Mouse (Mus musculus) forebrain, embryonic 11.5 days (tissue): ENCODE measurements around the gene Lhfp. TPM values are rescaled to one million over a fixed set of nuclear protein-coding genes. Genes with fewer than 3 reads are reported as not detected.

Experiments used
- ATAC-seq: fragments of 200-750 bp; cut with Nextera tagmentation; replicated peaks from 2 replicates; pipeline ENCODE4 v1.8.0; 2017; ENCODE audit warnings: moderate TSS enrichment; ENCODE audit not compliant: low FRiP score
- DNase-seq: peaks from one replicate; pipeline ENCODE4 v3.0.0-alpha.2; 2017; ENCODE audit warnings: low spot score
- H3K27ac ChIP-seq: fragments of 300-500 bp; sonication (generic); 2 replicates; pipeline ENCODE4 v1.5.1; 2014; ENCODE audit warnings: low read depth, low read length
- H3K27me3 ChIP-seq: fragments of 300-500 bp; sonication (generic); 2 replicates; pipeline ENCODE4 v1.6.1; 2014; ENCODE audit warnings: mild to moderate bottlenecking, low read length, mixed read lengths; ENCODE audit not compliant: control insufficient read depth, insufficient read depth
- H3K36me3 ChIP-seq: fragments of 300-500 bp; sonication (generic); 2 replicates; pipeline ENCODE4 v1.6.1; 2014; ENCODE audit warnings: mild to moderate bottlenecking, low read length, moderate library complexity, mixed read lengths; ENCODE audit not compliant: control insufficient read depth, insufficient read depth
- H3K4me1 ChIP-seq: fragments of 300-500 bp; sonication (generic); replicated peaks from 2 replicates; pipeline ENCODE4 v1.6.1; 2014; ENCODE audit warnings: low read length, mixed read lengths; ENCODE audit not compliant: control insufficient read depth, insufficient read depth
- H3K4me2 ChIP-seq: fragments of 300-500 bp; sonication (generic); 2 replicates; pipeline ENCODE4 v1.6.1; 2014; ENCODE audit warnings: low read depth, mild to moderate bottlenecking, low read length, moderate library complexity, mixed read lengths; ENCODE audit not compliant: severe bottlenecking
- H3K4me3 ChIP-seq: fragments of 300-500 bp; sonication (generic); 2 replicates; pipeline ENCODE4 v1.5.1; 2014; ENCODE audit warnings: low read depth, low read length
- H3K9ac ChIP-seq: fragments of 300-500 bp; sonication (generic); 2 replicates; pipeline ENCODE4 v1.6.1; 2014; ENCODE audit warnings: low read length
- H3K9me3 ChIP-seq: fragments of 300-500 bp; sonication (generic); 2 replicates; pipeline ENCODE4 v1.6.1; 2016; ENCODE audit warnings: low read length, mixed read lengths; ENCODE audit not compliant: control insufficient read depth
- WGBS: fragments of 180-500 bp; shearing (Covaris S2); extraction: QIAGEN DNeasy Blood & Tissue Kit; methylation state at CpG from one replicate; pipeline ENCODE4 v1.1.7; 2014; 5-methylcytosine and 5-hydroxymethylcytosine counted together
- polyA plus RNA-seq: library from polyadenylated mRNA; unstranded; fragments of >200 nt; fragmentation: Nextera tagmentation; extraction: Ambion mirVana; gene quantifications from 2 replicates; pipeline ENCODE4 v1.2.1, GENCODE M21; 2014

The Lhfp gene
- polyA plus RNA-seq, 1 experiment from 2014 or later: 24.8 TPM

DNA sequence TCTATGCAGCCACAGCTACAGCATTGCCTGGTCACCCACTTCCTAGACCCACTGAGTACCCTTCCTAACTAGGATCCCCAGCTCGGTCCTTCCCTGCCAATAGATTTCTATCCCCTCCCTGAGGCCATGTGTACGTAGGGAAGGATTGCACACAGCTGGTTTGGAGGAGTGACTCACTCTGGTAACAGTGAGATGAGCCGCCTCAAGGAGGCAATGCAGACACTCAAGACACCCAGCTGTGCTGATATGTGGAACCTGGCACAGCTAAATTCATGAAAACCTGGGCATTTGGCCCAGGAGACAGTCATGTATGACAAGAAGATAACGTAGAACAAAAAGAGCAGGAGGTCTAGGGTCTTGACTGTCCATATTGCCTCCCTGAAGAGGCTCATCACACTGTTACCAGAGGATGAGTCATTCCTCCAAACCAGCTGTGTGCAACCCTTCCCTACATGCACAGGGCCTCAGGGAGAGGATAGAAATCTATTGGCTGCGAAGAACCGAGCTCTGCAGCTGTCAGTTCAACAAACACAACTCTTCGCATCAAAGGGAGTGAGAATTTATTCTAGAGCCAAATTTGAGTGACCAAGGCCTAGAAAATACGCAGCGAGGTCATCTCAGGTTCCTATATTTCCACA lies 204.4 kb downstream of the Lhfp start:
- Histone ChIP-seq H3K9ac (no peak overlapping the region), H3K4me1 (no peaks in the 10 kb centered on the region), H3K9me3 (no peaks in the 10 kb centered on the region), H3K4me3 (no peak overlapping the region), H3K36me3 (no peaks in the 10 kb centered on the region), H3K4me2 (no peak overlapping the region), H3K27me3 (no peaks in the 10 kb centered on the region), H3K27ac (no peak overlapping the region)
- WGBS: 86% methylated on average over 9 of the region's 9 CpGs
- ATAC-seq: no peak
- DNase-seq: no peak

DNA sequence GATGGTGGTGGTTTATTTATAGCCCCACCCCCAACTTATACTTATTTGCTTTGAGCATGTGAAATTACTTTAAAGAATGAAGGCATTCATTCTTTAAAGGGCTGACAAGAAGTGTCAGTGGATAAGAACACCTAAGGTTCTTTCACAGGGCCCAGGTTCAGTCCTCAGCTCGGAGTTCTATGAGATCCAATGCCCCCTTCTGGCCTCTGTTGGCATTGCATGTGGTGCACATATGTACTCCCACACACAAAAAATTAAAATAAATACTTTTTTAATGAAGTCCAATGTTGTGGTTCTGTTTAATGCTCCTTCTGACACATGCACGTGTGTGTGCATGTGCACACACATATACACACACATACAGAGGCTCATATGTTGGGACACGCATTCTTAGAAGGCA lies 205.8 kb downstream of the Lhfp start:
- 68% methylated on average over 3 of the region's 3 CpGs for WGBS
- ATAC-seq (no peak), DNase-seq (peak; percentile 64)

DNA sequence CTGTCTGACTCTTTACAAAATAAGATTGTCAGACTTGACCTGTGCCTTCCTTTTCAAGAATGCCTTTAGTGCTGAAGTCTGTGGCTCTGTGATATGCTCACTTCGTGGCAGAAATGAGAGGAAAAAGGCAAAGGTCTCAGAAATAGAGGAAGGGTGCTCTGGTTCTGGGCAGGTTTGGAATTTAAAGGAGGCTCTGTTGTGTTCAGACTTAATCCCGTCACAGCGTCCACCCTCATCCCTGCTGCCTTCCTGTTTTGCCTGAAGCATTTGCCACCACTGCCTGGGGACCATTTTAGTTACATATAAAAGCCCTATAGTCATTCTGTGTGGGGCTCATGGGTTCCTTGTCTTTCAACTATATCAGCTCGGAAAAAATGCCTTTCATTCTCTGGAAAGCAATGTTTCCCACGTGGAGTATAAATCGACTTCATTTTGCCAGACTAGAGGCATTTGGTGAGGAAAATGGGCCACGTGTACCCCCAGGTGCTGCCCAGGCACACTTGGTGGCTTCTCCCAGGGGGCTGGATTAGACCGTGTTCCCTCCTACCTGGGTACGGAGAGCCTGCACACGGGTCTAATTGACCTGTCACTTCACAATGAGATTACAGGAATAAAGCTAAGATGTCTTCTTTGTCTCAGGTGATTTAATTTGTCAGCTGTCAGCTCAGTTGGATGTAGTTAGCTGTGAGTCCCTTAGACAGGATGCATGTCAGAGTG lies 207.0 kb downstream of the Lhfp start:
- ATAC-seq: no peak
- Histone ChIP-seq H3K27ac (no peak overlapping the region), H3K4me1 (no peaks in the 10 kb centered on the region), H3K9ac (no peak overlapping the region), H3K27me3 (no peaks in the 10 kb centered on the region), H3K36me3 (no peaks in the 10 kb centered on the region), H3K4me2 (no peak overlapping the region), H3K4me3 (no peak overlapping the region), H3K9me3 (no peaks in the 10 kb centered on the region)
- 21% methylated on average over 10 of the region's 10 CpGs for WGBS
- DNase-seq: no peak

More for the DNA sequence above, 205.8 kb downstream of the Lhfp start:
- no peak overlapping the region for H3K9ac ChIP-seq
- no peaks in the 10 kb centered on the region for H3K9me3 ChIP-seq
- no peak overlapping the region for H3K4me3 ChIP-seq
- H3K27ac ChIP-seq: no peak overlapping the region
- H3K36me3 ChIP-seq: no peaks in the 10 kb centered on the region
- H3K4me2 ChIP-seq: no peak overlapping the region
- no peaks in the 10 kb centered on the region for H3K4me1 ChIP-seq
- no peaks in the 10 kb centered on the region for H3K27me3 ChIP-seq

DNA sequence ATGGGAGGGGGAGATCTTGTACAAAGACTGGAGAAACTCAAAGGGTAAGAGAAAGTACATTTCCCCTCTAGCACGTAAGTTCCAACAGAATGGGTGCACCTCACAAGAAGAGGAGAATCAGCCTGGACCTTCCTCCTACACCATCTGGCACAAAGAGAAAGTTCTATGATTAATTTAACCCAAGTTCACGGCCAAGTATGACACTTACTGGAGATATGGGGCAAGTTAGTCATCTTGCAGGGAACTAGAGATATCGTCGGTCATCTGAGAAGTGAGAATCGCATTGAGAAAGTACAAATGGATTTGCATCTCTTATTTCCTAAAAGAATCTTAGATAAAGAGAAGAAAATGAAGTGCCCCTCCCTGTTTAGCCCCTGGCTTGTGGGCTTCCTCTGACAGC lies 211.2 kb downstream of the Lhfp start:
- WGBS: 95% methylated on average over 5 of the region's 5 CpGs
- H3K4me2 ChIP-seq: no peak overlapping the region
- ATAC-seq: no peak

DNA sequence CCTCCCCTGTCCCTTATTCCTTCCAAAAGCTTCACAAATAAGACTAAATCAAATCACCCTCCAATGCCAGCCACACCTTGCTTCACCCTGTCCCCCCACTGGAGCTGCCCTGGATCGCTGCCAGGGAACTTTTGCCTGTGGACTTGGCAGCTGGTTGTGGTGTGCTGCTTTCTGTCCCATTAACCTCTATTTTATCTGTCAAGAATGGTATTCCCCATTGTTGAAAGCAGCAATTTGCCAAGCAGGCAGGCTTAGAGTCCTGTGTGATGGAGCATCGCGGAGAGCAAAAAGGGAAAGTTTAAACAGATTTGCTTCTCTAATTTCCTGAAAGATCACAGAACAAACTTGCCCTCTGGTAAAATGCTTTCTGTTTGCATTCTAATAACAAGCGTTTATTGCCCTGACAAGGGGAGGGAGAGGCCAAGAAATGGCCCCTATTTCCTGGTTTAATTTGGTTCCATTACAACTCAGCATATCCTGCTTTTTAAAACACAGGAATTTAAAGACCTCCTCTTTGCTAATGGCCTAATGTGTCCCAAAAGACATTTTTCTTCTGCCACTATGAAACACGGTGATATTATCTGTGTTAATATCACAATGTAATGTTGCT lies 212.0 kb downstream of the Lhfp start:
- DNase-seq (no peak), ATAC-seq (no peak)
- Histone ChIP-seq H3K27ac (no peak overlapping the region), H3K9me3 (no peaks in the 10 kb centered on the region), H3K4me1 (no peaks in the 10 kb centered on the region), H3K36me3 (no peaks in the 10 kb centered on the region), H3K4me3 (no peak overlapping the region), H3K4me2 (no peak overlapping the region), H3K9ac (no peak overlapping the region), H3K27me3 (no peaks in the 10 kb centered on the region)
- WGBS: 87% methylated on average over 5 of the region's 5 CpGs

More for the DNA sequence above, 211.2 kb downstream of the Lhfp start:
- DNase-seq: no peak
- H3K9ac ChIP-seq: no peak overlapping the region
- H3K9me3 ChIP-seq: no peaks in the 10 kb centered on the region
- H3K4me1 ChIP-seq: no peaks in the 10 kb centered on the region
- no peaks in the 10 kb centered on the region for H3K36me3 ChIP-seq
- H3K27me3 ChIP-seq: no peaks in the 10 kb centered on the region
- no peak overlapping the region for H3K4me3 ChIP-seq
- H3K27ac ChIP-seq: no peak overlapping the region

DNA sequence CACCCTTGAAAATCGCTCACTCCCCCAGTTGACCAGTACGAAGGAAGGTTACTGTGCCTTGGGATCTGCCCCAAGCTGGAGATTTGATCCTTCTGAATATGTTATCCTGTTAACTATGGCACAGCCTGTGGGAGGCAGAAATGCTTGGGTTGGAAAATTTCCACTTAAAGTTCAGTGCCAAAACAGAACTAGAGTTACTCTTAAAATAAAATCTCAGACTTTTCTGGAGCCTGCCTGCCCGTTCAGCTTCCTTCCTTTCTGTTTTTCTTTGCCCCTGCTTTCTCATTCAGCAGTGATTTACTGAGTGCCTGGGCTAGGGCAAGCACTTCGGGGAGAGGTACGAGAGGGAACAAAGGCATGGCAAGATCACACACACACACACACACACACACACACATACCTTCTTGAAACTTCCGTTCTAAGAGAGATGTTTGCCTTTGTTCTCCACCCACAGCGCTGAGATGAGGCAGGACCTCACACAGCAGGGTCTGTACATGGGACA lies 217.4 kb downstream of the Lhfp start:
- Histone ChIP-seq H3K4me1 (no peaks in the 10 kb centered on the region), H3K27ac (no peak overlapping the region), H3K4me2 (no peak overlapping the region), H3K9ac (no peak overlapping the region), H3K4me3 (no peak overlapping the region), H3K9me3 (no peaks in the 10 kb centered on the region), H3K27me3 (no peaks in the 10 kb centered on the region), H3K36me3 (no peaks in the 10 kb centered on the region)
- peak; percentile 35 for DNase-seq
- no peak for ATAC-seq
- WGBS: 49% methylated on average over 7 of the region's 7 CpGs

DNA sequence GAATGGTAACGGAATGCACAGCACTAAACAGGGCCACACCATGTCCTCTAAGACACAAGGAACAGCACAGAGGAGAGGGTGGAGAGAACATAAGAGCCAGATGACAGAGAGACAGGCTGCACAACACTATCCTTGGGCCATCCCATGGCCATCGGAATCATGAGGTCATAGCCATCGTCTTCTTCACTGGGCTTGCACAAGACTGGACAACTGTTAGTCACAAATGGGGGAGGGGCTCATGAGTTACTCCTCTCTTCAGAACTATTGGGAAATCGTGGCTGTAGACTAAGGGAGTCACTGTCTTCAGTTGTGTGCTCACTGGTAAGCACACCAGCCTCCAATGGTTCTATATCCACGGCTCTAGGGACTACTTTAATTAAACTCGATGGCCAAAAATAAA lies 224.8 kb downstream of the Lhfp start:
- no peak for ATAC-seq
- no peak overlapping the region for H3K27ac ChIP-seq
- 91% methylated on average over 6 of the region's 6 CpGs for WGBS
- no peak overlapping the region for H3K4me3 ChIP-seq
- H3K27me3 ChIP-seq: no peaks in the 10 kb centered on the region
- H3K9me3 ChIP-seq: no peaks in the 10 kb centered on the region
- peak; percentile 33 for DNase-seq
- no peaks in the 10 kb centered on the region for H3K36me3 ChIP-seq
- no peak overlapping the region for H3K4me2 ChIP-seq
- no peak overlapping the region for H3K9ac ChIP-seq
- H3K4me1 ChIP-seq: no peaks in the 10 kb centered on the region

DNA sequence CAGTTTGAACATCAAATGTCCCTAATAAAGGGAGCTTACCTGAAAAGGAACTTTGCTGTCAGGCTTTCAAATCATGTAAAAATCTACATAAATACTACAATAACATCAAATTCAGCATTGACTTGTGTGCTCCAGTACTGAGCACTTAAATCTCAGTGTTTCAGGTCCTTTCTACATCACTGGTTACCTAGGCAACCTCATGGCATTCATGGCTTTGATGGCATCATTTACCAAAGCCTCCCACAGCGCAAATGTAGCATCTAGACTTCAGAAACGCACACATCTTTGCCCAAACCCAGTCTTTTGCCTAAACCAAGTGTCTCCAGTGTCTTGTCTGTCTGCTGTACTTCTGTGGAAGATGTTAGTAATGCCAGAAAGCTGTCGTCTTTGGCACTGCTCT lies 225.7 kb downstream of the Lhfp start:
- Histone ChIP-seq H3K9ac (no peak overlapping the region), H3K9me3 (no peaks in the 10 kb centered on the region), H3K27ac (no peak overlapping the region), H3K27me3 (no peaks in the 10 kb centered on the region), H3K36me3 (no peaks in the 10 kb centered on the region), H3K4me2 (no peak overlapping the region), H3K4me1 (no peaks in the 10 kb centered on the region), H3K4me3 (no peak overlapping the region)
- ATAC-seq (no peak), DNase-seq (peak; percentile 30)
- 67% methylated on average over 3 of the region's 3 CpGs for WGBS
